Mouse (Mus musculus) 3134 (cell line): ENCODE measurements around the gene Ipo4.
A peak's percentile ranks its signal among the peaks of the same experiment; 100 is the strongest.

Experiments
- DNase-seq: peaks from one replicate; pipeline ENCODE4 v3.0.0-alpha.2; 2011; ENCODE audit warnings: low spot score; ENCODE audit not compliant: insufficient read length; ENCODE audit errors: extremely low read depth

The Ipo4 gene

GRCm38 (mm10) chr14:55590748-55591330 lies 44.9 kb downstream of the Ipo4 start, which contains the start of gene Psme2:
TSS of gene Psme2 (minus strand) at chr14:55591113.
- peak; percentile 92 for DNase-seq

- no peak for DNase-seq
Observed at GRCm38 (mm10) chr14:55589771-55590448, 45.8 kb downstream of the Ipo4 start.

- DNase-seq, result no peak
Observed at GRCm38 (mm10) chr14:55589271-55589670, 46.5 kb downstream of the Ipo4 start.

DNA sequence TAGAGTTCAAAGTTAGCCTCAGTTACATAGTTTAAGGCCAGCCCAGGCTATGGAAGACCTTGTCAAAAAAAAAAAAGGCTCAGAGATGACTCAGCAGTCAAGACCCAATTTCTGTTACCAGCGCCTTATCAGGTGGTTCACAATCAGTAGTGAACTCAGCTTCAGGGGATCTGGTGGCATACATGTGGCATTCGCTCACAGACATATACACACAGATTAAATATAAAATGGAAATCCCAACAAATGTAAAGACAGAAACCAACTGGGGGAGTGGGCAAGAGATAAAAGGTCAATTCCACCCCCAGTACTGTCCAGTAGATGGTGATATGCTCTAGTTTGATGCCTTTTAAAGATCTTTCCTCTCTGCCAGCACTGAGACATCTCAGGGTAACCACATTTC lies 49.6 kb downstream of the Ipo4 start:
- no peak for DNase-seq

- DNase-seq, result no peak
Observed at GRCm38 (mm10) chr14:55585566-55585960, 50.2 kb downstream of the Ipo4 start.

DNA sequence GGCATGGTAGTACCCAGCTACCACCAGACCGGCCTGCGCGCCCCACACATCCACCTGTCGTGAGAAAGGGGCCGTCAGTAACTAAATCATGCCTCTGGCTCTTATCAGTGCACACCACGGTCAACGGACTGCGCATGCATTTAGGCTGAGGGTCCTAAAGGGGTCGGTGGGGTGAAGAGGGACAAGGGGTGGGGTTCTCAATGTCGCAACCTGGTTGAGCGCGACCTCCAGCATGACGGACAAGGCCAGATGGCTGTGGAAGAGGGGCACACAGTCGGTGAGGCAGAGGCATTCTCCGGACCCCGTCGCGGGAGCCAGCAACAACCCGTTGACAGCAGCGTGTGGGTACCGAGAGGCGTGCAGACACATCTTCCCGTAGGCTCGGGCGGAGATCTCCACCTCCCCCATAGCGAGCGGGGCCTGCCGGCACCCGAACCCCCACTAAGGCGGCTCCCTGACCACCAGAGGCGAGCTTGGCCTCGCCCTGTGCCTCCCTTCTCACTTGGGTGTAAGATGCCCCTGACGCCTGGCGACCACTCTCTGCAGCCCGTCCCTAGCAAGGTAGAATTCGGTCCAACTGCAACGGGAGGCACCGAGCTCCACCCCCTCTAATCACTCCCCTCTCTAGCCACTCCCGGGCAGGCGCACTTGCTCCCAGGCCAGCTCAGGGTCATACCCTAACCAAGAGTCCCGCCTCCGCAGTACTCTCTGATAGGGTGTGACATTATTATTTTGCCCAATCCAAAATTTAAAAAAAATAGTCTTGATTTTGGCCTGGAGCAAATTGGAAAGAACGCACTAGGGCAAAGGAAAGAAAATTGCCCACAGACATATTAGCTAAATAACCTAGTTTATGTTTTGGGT lies 50.8 kb downstream of the Ipo4 start, which contains the start of gene Emc9:
TSS of gene Emc9 (minus strand) at position 601 of the 864 bp plus-strand sequence.
- peak; percentile 69 for DNase-seq

- DNase-seq, result no peak
Observed at GRCm38 (mm10) chr14:55584303-55584701, 51.5 kb downstream of the Ipo4 start.

DNA sequence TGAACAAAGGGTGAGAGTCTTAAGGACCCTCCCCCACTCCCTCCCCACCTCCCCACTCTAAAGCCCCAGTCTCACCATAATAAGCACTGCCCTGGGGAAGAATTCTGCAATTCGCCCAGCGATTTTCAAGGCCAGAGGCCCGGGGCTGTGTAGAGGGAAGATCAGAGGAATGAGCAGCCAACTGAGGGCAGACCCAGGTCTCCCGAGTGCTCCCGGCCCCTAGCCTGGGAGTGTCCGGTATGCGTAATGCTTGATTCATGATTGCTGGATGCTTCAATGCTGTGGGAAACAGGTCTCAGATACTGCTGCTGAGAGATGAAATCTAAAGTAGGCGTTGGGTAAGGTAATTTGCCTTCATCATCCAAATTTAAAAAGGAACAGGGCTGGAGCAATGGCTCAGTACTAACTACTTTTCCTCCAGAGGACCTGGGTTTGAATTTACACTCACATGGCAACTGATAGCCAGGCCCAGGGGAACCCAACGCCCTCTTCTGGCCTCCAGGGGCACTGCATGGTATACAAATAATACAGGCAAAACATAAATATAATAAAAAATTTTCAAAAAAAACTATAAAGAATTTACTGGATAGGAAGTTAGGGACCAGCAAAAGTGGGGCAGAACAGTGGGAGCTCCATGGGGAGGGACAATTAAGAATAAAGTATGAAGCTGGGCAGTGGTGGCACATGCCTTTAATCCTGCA lies 53.6 kb downstream of the Ipo4 start:
- DNase-seq, result no peak

- no peak for DNase-seq
Observed at GRCm38 (mm10) chr14:55580731-55581130, 55.0 kb downstream of the Ipo4 start.

DNA sequence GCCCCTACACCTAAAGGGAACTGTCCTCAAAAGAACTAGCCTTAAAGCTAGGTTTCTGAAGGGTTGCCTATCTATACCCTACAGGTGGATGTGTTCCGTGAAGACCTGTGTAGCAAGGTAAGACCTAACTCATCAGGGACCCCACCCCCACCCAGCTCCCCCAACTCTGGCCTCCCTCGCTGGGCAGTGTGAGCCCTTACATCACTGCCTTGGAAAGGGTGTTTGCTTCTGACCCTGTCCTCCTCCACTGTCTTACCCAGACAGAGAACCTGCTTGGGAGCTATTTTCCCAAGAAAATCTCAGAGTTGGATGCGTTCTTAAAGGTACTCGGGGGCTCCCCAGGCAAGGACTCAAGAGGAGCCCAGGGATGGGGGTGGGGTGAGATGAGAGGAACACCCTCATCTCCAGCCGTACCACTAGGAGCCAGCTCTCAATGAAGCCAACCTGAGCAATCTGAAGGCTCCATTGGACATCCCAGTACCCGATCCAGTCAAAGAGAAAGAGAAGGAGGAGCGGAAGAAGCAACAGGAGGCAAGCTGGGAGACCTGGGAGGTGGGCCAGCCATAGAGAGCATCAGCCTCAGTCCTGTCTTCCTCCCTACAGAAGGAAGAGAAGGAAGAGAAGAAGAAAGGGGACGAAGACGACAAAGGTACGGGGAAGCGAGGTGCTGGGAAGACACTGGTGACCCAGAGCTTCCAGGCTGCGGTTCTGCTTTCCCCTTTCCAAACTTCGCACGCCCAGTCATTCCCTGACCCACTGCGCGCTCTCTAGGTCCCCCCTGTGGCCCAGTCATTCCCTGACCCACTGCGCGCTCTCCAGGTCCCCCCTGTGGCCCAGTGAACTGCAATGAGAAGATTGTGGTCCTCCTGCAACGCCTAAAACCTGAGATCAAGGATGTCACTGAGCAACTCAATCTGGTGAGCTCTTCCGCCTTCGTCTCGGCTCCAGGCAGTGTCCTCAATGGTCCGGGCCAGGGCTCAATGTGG lies 56.0 kb downstream of the Ipo4 start:
- no peak for DNase-seq

- DNase-seq, result no peak
Observed at GRCm38 (mm10) chr14:55578668-55579269, 57.0 kb downstream of the Ipo4 start.

DNA sequence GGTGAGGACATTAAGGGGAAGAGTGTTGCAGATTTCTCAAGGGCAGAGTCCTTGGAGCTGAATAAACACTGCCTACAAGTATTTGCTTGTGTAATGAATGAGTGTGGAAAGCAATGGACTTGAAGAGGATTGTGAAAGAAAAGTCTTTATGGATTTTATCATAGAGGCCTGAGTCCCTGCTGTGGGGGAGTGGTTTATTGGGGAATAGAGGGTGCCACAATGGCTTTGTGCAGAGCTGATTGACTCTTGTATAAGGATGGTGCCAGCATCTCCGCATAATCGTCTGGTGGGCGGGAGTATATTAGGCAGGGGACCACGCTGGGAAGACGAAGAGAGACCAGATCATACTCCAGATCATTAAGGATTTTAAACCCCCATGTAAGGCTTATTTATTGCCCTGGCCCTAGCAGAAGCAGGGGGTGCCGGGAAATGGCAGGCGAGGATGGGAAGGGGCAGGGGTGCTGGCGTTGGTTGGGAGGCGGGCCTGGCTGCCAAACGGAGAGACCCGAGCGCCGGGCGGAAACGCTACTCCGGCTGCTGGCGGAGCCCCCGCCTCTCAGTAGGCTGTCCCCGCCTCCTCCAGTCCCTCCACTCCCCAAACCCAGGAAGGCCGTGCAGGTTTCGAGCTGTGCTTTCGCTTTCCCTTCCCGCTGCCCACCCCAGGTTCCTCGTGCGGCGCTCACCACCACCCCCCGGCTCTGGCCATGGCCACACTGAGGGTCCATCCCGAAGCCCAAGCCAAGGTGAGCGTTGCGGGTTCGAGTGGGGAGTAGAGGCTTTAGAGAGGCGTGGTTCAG lies 57.7 kb downstream of the Ipo4 start, which contains the start of gene Psme1:
TSS of gene Psme1 (plus strand) at position 253 of the 797 bp plus-strand sequence.
- DNase-seq, result peak; percentile 83

DNA sequence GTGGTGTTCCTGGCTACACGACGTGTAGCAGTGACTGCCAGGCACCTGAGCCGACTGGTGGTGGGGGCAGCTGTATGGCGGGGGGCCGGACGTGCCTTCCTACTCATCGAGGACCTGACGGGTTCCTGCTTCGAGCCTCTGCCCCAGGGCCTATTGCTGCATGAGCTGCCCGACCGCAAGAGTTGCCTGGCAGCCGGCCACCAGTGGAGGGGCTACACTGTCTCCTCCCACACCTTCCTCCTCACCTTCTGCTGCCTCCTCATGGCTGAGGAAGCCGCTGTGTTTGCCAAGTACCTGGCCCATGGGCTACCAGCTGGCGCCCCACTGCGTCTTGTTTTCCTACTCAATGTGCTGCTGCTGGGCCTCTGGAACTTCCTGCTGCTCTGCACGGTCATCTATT lies 59.4 kb downstream of the Ipo4 start:
- DNase-seq, result no peak

DNA sequence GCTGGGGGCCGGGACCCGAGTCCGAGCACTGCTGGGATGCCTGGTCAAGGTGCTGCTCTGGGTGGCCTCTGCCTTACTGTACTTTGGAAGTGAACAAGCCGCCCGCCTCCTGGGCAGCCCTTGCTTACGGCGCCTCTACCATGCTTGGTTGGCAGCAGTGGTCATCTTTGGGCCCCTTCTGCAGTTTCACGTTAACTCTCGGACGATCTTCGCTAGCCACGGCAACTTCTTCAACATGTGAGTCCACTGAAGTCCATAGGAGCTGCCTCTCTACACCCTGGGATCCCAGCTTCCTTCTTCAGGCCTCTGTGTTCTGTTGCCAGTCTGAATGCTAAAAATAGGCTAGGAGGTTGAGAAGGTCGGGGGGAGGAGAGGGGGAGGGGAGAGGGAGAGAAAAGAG lies 60.0 kb downstream of the Ipo4 start:
- DNase-seq, result no peak
